Mouse (Mus musculus): ENCODE measurements around the gene Mier2. TPM values are rescaled to one million over a fixed set of nuclear protein-coding genes. Genes with fewer than 3 reads are reported as not detected.
A peak's percentile ranks its signal among the peaks of the same experiment; 100 is the strongest.

Mier2 gene
- total RNA-seq (2021) = 10 to 100 TPM; 52.1 to 56.3 TPM
- long read RNA-seq, transcript Mier2-203 (14 exons, 2,676 nt) = major isoform, 15 of 39 reads
- long read RNA-seq, partial matches to known transcripts = 2 of 39 reads
- long read RNA-seq, other reads (novel, unspliced or antisense) = 21 of 39 reads

DNA sequence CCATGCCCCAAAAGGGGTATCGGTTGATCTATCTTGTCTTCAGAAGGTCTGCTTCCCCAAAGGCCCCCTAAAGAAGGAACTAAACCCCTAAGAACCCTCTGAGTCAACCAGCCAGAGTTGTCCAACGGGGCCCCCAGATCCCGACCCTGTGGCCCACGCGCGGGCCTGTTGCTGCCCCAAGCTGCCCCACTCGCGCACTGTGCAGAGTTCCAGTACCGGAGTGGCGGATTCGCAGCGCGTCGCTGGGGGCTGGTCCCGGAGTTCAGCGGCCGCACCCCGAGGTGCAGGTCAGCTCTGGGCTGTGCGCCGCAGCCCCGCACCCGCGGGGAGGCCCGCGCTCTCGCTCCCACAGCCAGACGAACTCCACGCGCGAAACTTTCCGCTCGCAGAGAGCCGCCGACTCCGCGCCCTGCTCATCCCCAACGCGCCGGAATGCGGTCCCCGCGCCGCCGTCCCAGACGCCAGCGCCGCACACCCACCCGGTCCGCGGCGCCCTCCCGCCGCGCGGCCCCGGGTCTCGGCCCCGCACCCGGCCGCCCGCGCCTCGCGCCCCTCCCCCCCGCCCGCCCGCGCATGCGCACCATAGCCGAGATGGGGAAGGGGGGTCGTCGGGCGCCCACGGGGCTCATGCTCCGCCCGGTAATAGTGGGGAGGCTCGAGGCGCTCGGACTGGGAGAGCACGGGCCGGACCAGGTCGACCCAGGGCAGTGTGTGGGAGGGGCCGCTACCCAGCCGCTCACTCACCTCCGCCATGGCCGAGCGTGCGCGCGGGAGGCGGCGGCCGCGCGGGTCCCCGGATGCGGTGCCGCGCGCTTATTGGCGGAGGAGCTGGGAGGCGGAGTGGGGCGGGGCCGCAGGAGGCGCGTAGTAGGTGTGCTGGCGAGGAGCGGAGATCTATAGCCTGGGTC is at the start of gene Mier2:
Mier2 (minus strand) TSS at position 870 of the 908 bp plus-strand sequence.
- peak; percentile 78 to 87 for DNase-seq (ENCODE audit: low spot score in 2 of 2)

- no peak for DNase-seq (ENCODE audit: low spot score in 2 of 2)
Observed at GRCm38 (mm10) chr10:79597936-79598230, 42.9 kb upstream of the Mier2 start.

GRCm38 (mm10) chr10:79597051-79597935 is 42.3 kb upstream of the Mier2 start:
- peak in 1 of 2 experiments; percentile 63 for DNase-seq (ENCODE audit: low spot score in 2 of 2)

GRCm38 (mm10) chr10:79595590-79595929 is 40.6 kb upstream of the Mier2 start:
- no peak for DNase-seq (ENCODE audit: low spot score in 2 of 2)

GRCm38 (mm10) chr10:79594872-79595589 is 40.0 kb upstream of the Mier2 start:
- peak; percentile 60 to 68 for DNase-seq (ENCODE audit: low spot score in 2 of 2)

GRCm38 (mm10) chr10:79594111-79594510 is 39.1 kb upstream of the Mier2 start:
- DNase-seq (ENCODE audit: low spot score in 2 of 2) = no peak

- DNase-seq (ENCODE audit: low spot score in 2 of 2) = no peak
Observed at GRCm38 (mm10) chr10:79590702-79591101, 35.7 kb upstream of the Mier2 start.

DNA sequence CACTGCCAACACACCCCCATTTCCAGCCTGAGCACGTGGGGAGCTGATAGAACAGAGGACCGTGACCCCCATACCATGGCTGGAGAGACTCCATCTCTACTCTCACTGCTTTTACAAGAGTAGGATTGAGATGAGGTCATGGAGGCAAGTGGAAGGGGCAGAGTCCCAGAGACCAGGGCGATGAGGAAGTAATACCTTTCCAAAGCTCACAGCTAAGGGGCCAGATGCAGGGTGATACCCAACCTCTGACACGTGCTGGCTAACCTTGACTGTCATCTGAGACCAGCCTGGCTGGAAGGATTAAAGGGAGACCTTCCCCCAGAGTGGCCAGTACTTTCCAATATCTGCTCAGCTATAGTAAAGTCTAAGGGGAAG is 32.7 kb upstream of the Mier2 start:
- DNase-seq (ENCODE audit: low spot score in 2 of 2) = no peak

GRCm38 (mm10) chr10:79587061-79587751 is 32.2 kb upstream of the Mier2 start, which contains the start of gene Theg:
Theg (minus strand) TSS chr10:79587331.
- no peak for DNase-seq (ENCODE audit: low spot score in 2 of 2)

GRCm38 (mm10) chr10:79586243-79586642 is 31.2 kb upstream of the Mier2 start:
- DNase-seq (ENCODE audit: low spot score in 2 of 2) = no peak

DNA sequence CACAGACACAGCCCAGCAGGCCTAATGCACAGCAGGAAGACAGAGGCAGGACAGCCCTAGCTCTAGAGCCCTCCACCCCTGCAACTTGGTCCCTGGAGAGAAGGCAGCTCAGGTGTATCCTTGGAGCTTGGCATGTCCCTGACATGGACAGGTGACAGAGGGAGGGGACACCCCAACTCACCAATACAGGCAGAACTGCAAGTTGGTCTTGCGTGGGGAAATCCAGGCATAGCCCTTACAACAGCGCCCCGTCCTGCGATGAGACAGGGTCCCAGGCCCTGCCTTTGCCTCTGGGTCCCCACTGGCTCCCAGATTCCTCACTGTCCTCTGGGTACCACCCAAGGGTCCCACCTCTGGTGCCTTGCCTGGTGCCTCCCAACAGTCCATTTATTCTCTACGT is 30.7 kb upstream of the Mier2 start:
- no peak for DNase-seq (ENCODE audit: low spot score in 2 of 2)

DNA sequence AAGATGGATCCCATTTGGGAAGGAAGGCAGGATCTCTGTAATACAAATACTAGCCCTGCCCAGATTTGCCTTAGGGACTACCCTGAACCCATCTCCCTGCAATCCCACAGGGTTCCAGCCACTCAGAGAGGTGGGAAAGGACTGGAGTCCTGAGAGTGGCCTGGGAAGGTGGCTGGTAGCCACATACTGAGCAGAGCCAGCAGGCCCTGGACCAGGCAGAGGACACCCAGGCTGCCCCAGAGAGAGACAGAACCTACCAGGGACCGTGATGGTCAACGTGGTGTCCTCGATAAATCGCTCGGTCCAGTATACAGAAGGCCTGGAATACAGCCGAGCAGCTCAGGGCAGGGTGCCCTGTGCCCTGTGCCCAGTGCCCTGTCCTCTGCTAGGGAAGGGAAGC is 30.1 kb upstream of the Mier2 start:
- DNase-seq (ENCODE audit: low spot score in 2 of 2) = no peak

DNA sequence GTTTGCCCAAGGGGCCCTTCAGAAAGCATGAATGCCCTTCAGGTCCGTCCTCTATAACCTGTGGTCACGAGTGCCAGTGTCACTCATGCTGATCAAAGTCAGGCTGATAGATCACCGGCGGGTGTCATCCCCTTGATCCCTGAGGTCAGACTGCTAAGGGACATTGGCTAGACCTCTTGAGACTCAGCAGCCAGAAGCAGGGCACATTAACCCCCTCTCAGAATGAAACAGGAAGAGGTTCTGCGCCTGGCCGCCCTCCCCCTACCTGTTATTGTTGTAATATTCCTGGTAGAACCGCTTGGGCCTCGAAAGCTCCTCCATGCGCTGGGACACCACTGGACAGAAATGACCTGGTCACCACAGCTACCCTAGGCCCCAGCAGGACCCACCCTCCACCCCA is 29.4 kb upstream of the Mier2 start:
- no peak for DNase-seq (ENCODE audit: low spot score in 2 of 2)

DNA sequence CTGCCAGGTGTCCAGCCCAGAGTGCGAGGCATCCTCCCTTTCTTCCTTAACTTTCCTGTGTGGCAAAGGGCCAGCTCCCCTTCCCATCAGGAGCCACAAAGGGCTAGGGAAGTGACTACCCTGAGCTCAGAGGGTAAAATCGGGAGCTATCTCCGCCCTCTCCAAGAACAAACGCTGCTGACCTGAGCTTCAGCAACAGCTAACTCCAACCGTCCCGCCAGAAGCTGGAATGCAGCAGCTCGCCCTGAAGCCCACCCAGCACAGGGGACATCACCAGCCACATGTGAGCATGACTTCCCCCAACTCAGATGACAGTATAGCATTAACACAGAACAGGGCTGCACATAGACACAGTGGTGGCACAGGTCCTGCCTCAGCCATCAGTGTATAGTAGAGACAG is 29.0 kb upstream of the Mier2 start:
- no peak for DNase-seq (ENCODE audit: low spot score in 2 of 2)

DNA sequence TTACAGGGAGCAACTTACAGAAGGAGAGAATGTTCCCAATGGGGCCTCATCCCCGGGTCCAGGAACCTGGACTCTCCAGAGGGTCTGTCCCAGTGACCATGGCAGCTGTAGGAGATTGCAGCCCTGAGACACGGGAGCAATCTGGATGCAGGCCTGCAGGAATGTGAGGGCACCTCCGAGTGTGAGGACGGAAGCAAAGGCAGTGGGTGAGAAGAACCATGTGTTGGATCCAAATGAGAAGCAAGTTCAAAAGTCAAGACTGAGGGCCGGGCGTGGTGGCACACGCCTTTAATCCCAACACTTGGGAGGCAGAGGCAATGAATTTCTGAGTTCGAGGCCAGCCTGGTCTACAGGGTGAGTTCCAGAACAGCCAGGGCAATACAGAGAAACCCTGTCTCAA is 26.5 kb upstream of the Mier2 start:
- no peak for DNase-seq (ENCODE audit: low spot score in 2 of 2)

GRCm38 (mm10) chr10:79580811-79581210 is 25.8 kb upstream of the Mier2 start:
- DNase-seq (ENCODE audit: low spot score in 2 of 2) = peak; percentile 76 to 78

- DNase-seq (ENCODE audit: low spot score in 2 of 2) = no peak
Observed at GRCm38 (mm10) chr10:79580356-79580755, 25.4 kb upstream of the Mier2 start.

- DNase-seq (ENCODE audit: low spot score in 2 of 2) = no peak
Observed at GRCm38 (mm10) chr10:79579781-79580180, 24.8 kb upstream of the Mier2 start.

- no peak for DNase-seq (ENCODE audit: low spot score in 2 of 2)
Observed at GRCm38 (mm10) chr10:79578891-79579290, 23.9 kb upstream of the Mier2 start.

DNA sequence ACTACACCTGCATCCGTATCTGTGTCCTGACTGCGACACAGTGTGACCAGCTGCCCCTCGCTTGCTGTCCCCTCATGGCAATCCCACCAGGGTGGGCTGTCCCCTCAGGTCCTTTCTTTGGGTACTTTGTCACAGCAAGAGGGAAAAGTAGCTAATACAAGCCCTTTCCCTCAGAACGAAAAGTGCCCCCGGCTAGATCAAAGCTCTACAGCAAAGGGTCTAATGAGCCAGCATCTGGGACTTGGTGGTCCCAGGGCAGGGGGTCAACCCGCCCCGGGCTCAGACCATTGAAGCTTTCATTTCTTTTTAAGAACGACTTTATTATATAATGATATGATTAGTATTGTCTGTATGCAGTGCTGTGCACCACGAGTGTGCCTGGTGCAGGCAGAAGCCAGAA is 23.3 kb upstream of the Mier2 start:
- no peak for DNase-seq (ENCODE audit: low spot score in 2 of 2)

- DNase-seq (ENCODE audit: low spot score in 2 of 2) = no peak
Observed at GRCm38 (mm10) chr10:79577376-79577775, 22.4 kb upstream of the Mier2 start.
